Mouse (Mus musculus) erythroblast, adult 5-6 weeks (primary cell): Measurements from ENCODE around the gene Tsc22d4. TPM values are rescaled to one million over a fixed set of nuclear protein-coding genes. Genes with fewer than 3 reads are reported as not detected.
A peak's percentile ranks its signal among the peaks of the same experiment; 100 is the strongest.

Source experiments
- ATAC-seq: replicated peaks from 2 replicates; pipeline ENCODE4 v1.8.0; 2016; ENCODE audit warnings: moderate number of reproducible peaks, mild to moderate bottlenecking, moderate TSS enrichment, inconsistent platforms; ENCODE audit not compliant: poor library complexity, low FRiP score, severe bottlenecking
- total RNA-seq, 2 experiments: library from RNA; stranded (forward) in 1 of 2; stranded (reverse) in 1 of 2; fragments of 150-400 nt in 1 of 2; fragments of 200-764, 138-1000 nt in 1 of 2; gene quantifications; 2 replicates each; pipeline versions ENCODE4 v1.2.3 to v1.2.4; 2015 to 2017; ENCODE audit warnings: low replicate concordance in 2 of 2

The Tsc22d4 gene
- total RNA-seq, 2 experiments from 2014 or later: 44.6 to 69.5 TPM

DNA sequence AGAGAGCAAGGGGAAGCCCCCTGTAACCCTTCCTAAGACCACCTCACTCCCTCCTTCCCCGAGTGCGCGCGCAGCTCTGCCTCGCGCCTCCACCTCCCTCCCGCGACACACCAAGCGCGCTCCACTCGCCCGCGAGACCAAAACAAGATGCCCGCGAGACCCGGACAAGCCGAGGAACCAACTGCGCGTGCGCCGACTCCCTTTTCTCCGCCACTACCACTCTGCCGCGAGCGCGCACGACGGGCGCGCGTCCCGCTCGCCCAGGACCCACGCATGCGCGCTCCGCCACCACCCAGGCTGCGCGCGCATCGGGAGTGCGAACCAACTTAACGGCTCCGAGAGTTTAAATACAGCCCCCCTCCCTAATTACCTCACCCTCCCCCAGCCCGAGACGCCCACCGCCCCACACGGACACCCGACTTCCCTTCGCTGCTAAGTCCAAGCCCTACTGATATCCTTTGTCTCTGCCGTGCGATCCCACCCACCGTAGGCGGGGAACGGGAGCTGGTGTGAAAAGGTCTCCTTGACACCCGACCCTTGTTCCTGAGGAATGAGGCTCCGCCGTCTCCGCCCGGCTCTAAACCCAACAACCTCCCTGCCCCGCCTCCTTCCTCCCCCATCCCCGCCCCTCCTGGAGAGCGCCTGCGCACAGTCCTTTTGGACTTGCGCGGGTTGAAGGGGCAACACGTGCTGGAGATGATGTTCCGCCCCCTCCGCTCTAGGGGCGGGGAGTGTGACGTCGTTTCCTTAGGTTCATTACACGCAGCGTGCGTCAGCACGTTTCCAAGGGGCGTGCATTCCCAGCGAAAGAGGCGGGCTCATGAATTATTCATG, 40.8 kb downstream of the Tsc22d4 start:
- peak; percentile 77 for ATAC-seq

DNA sequence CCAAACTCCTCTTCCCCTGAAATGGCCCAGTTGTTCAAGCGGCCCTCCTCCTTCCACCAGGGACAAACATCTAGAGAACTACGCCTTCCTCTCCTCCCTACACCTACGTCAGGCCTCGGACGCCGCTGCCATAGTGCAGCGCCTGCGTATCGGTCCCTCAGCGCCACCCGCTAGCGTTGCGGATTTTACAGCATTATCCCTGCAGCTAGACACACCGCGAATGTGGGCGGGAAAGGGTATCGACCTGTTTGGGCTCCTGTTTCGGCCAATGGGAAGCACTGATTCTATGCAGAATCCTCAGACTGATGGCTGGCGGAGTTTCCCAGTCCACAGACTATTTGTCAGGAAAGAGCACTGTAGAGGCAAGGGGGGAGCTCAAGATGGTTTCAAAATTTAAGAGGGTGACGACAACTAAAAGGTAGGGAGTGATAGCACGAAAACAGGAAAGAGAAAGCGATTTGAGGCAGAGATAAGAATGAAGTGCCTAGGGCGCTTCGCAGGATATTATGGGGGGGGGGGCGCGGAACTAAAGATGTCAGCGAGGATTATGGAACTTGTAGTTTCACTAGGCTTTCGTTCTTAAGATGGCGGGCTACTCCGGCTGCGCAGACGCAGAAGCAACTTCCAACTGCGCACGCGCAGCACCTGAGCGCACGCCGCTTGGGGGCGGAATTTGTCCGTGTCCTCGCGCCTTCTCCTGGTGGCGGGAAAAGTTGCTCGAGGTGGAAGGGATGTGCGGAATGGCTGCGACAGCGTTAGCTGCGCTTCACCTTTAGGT, 41.8 kb downstream of the Tsc22d4 start, which contains the start of the genes Mepce and Zcwpw1:
Gene Mepce, minus strand, starts transcription at position 505 of the 778 bp plus-strand sequence.
Gene Zcwpw1, plus strand, starts transcription at position 648 of the 778 bp plus-strand sequence.
- ATAC-seq: peak; percentile 63

GRCm38 (mm10) chr5:137788171-137788570, 42.6 kb downstream of the Tsc22d4 start:
- ATAC-seq: no peak

- no peak for ATAC-seq
Observed at GRCm38 (mm10) chr5:137788946-137789531, 43.5 kb downstream of the Tsc22d4 start.

DNA sequence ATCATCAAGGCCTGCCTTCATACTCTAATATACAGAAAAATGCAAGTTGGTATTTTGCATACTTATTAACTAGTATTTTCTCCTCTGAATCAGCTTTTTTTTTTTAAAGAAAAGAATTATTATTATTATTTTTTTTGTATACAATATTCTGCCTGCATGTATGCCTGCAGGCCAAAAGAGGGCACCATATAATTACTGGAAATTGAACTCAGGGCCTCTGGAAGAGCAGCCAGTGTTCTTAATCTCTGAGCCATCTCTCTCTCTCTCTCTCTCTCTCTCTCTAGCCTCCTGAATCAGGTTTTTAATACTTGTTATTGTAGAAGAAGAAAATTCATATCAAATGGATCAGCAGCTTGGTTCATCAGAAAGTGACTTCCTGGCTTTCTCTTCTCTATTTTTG, 46.0 kb downstream of the Tsc22d4 start:
- no peak for ATAC-seq

DNA sequence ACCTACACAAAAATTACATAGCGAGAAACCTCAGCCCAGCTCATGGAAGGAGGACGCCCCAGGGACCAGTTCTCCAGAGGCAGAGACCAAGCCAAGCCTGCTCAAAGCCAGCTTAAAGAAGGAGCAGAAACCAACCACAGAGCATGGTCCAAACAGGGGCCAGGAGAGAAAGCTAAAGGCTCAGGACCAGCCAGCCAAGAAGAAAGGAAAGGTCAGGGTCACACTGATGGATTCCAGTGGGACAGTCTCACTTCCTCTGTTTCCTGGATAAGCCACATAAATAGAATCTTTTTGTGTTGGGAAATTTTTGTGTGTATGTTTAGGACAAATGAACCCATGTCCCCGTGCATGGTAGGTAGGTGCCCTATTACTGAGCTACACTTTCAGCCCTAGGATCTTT, 51.1 kb downstream of the Tsc22d4 start:
- ATAC-seq: no peak

DNA sequence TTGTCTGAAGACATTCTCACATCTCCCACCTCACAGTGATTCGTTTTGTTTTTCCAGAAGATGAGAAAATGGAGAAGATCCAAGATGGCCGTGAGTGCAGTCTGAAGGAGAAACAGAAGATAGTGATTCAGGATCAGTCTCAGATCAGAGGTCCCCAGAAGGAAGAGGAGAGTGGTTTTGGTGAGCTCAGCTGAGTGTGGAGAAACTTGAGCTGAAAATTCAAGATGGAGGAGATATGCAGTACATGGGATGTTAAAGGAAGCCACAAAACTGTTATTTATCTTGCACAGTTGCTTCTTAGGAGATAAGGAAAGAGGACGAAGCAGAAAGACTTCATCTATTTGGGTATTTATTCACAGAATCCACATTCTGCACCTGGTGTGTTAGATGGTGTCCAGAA, 55.4 kb downstream of the Tsc22d4 start:
- ATAC-seq: no peak

DNA sequence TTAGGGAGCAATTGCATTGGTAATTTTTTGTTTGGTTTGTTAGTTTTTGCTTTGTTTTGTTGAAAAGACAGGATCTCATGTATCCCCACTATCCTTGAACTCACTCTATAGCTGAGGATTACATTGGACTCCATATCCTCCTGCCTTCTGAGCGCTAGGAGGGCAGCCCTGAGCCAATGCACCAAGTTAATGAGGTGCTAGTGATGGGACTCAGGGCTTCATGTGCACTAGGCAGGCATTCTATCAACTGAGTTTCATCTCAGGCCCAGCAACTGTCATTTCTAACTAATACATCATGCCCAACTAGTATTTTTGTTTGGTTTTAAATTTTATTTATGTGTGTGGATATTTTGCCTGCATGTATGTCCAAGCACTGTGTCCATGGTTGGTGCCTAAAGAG, 60.6 kb downstream of the Tsc22d4 start:
- ATAC-seq: no peak

- ATAC-seq: no peak
Observed at GRCm38 (mm10) chr5:137808316-137808715, 62.8 kb downstream of the Tsc22d4 start.

- ATAC-seq: no peak
Observed at GRCm38 (mm10) chr5:137817466-137818222, 72.1 kb downstream of the Tsc22d4 start.

Other genes with a start within 250 kb of the Tsc22d4 start
- gene Pop7, start 243.2 kb upstream of the Tsc22d4 start, total RNA-seq (2015; ENCODE audit: low replicate concordance): 9.0 TPM in 1 of 2 replicates, not detected in the other
- gene Pop7, start 243.2 kb upstream of the Tsc22d4 start, total RNA-seq (2017; ENCODE audit: low replicate concordance): 4.4 and 7.2 TPM in 2 replicates
- 5.6 and 6.1 TPM in 2 replicates for gene Gigyf1, start 227.2 kb upstream of the Tsc22d4 start, total RNA-seq (2015; ENCODE audit: low replicate concordance)
- 5.3 and 8.4 TPM in 2 replicates for gene Gigyf1, start 227.2 kb upstream of the Tsc22d4 start, total RNA-seq (2017; ENCODE audit: low replicate concordance)
- gene Epo, start 212.5 kb upstream of the Tsc22d4 start, total RNA-seq (2015; ENCODE audit: low replicate concordance): not detected in 2 replicates
- not detected in 2 replicates for gene Epo, start 212.5 kb upstream of the Tsc22d4 start, total RNA-seq (2017; ENCODE audit: low replicate concordance)
- gene Gnb2, start 212.2 kb upstream of the Tsc22d4 start, total RNA-seq (2015; ENCODE audit: low replicate concordance): 77.0 and 113 TPM in 2 replicates
- gene Gnb2, start 212.2 kb upstream of the Tsc22d4 start, total RNA-seq (2017; ENCODE audit: low replicate concordance): 94.2 and 96.3 TPM in 2 replicates
- not detected in 2 replicates for gene Actl6b, start 192.2 kb upstream of the Tsc22d4 start, total RNA-seq (2015; ENCODE audit: low replicate concordance)
- gene Actl6b, start 192.2 kb upstream of the Tsc22d4 start, total RNA-seq (2017; ENCODE audit: low replicate concordance): not detected in 2 replicates
- gene Tfr2, start 175.9 kb upstream of the Tsc22d4 start, total RNA-seq (2015; ENCODE audit: low replicate concordance): 11.9 and 16.5 TPM in 2 replicates
- gene Tfr2, start 175.9 kb upstream of the Tsc22d4 start, total RNA-seq (2017; ENCODE audit: low replicate concordance): 11.8 and 13.7 TPM in 2 replicates
- 18.6 and 37.2 TPM in 2 replicates for gene Mospd3, start 144.7 kb upstream of the Tsc22d4 start, total RNA-seq (2015; ENCODE audit: low replicate concordance)
- gene Mospd3, start 144.7 kb upstream of the Tsc22d4 start, total RNA-seq (2017; ENCODE audit: low replicate concordance): 0.43 TPM in 1 of 2 replicates, not detected in the other
- gene Pcolce, start 131.9 kb upstream of the Tsc22d4 start, total RNA-seq (2015; ENCODE audit: low replicate concordance): not detected in 2 replicates
- not detected in 2 replicates for gene Pcolce, start 131.9 kb upstream of the Tsc22d4 start, total RNA-seq (2017; ENCODE audit: low replicate concordance)
- gene Fbxo24, start 116.7 kb upstream of the Tsc22d4 start, total RNA-seq (2015; ENCODE audit: low replicate concordance): not detected in 2 replicates
- gene Fbxo24, start 116.7 kb upstream of the Tsc22d4 start, total RNA-seq (2017; ENCODE audit: low replicate concordance): not detected in 2 replicates
- gene Lrch4, start 116.6 kb upstream of the Tsc22d4 start, total RNA-seq (2015; ENCODE audit: low replicate concordance): 9.0 and 27.2 TPM in 2 replicates
- gene Lrch4, start 116.6 kb upstream of the Tsc22d4 start, total RNA-seq (2017; ENCODE audit: low replicate concordance): 10.6 and 13.9 TPM in 2 replicates
- 1.9 and 6.3 TPM in 2 replicates for gene Gm20605, start 116.6 kb upstream of the Tsc22d4 start, total RNA-seq (2015; ENCODE audit: low replicate concordance)
- gene Gm20605, start 116.6 kb upstream of the Tsc22d4 start, total RNA-seq (2017; ENCODE audit: low replicate concordance): 0.94 and 4.7 TPM in 2 replicates
- 11.0 and 17.1 TPM in 2 replicates for gene Sap25, start 104.4 kb upstream of the Tsc22d4 start, total RNA-seq (2015; ENCODE audit: low replicate concordance)
- gene Sap25, start 104.4 kb upstream of the Tsc22d4 start, total RNA-seq (2017; ENCODE audit: low replicate concordance): 3.1 and 4.8 TPM in 2 replicates
- not detected in 2 replicates for gene Irs3, start 100.0 kb upstream of the Tsc22d4 start, total RNA-seq (2015; ENCODE audit: low replicate concordance)
- gene Irs3, start 100.0 kb upstream of the Tsc22d4 start, total RNA-seq (2017; ENCODE audit: low replicate concordance): not detected in 2 replicates
- gene Agfg2, start 61.0 kb upstream of the Tsc22d4 start, total RNA-seq (2015; ENCODE audit: low replicate concordance): 9.6 and 12.1 TPM in 2 replicates
- gene Agfg2, start 61.0 kb upstream of the Tsc22d4 start, total RNA-seq (2017; ENCODE audit: low replicate concordance): 20.5 and 24.5 TPM in 2 replicates
- gene Nyap1, start 4.1 kb upstream of the Tsc22d4 start, total RNA-seq (2015; ENCODE audit: low replicate concordance): 0.38 TPM in 1 of 2 replicates, not detected in the other
- 0.84 and 1.4 TPM in 2 replicates for gene Nyap1, start 4.1 kb upstream of the Tsc22d4 start, total RNA-seq (2017; ENCODE audit: low replicate concordance)
- 6.5 and 24.2 TPM in 2 replicates for gene Ppp1r35, start 33.1 kb downstream of the Tsc22d4 start, total RNA-seq (2015; ENCODE audit: low replicate concordance)
- 6.4 and 12.0 TPM in 2 replicates for gene Ppp1r35, start 33.1 kb downstream of the Tsc22d4 start, total RNA-seq (2017; ENCODE audit: low replicate concordance)
- gene Mepce, start 41.9 kb downstream of the Tsc22d4 start, total RNA-seq (2015; ENCODE audit: low replicate concordance): 7.7 and 11.7 TPM in 2 replicates
- 4.8 and 14.4 TPM in 2 replicates for gene Mepce, start 41.9 kb downstream of the Tsc22d4 start, total RNA-seq (2017; ENCODE audit: low replicate concordance)
- 1.7 and 9.2 TPM in 2 replicates for gene Zcwpw1, start 42.1 kb downstream of the Tsc22d4 start, total RNA-seq (2015; ENCODE audit: low replicate concordance)
- gene Zcwpw1, start 42.1 kb downstream of the Tsc22d4 start, total RNA-seq (2017; ENCODE audit: low replicate concordance): 5.5 and 6.1 TPM in 2 replicates
- gene Pilra, start 90.6 kb downstream of the Tsc22d4 start, total RNA-seq (2015; ENCODE audit: low replicate concordance): 18.0 and 45.2 TPM in 2 replicates
- 13.0 and 21.6 TPM in 2 replicates for gene Pilra, start 90.6 kb downstream of the Tsc22d4 start, total RNA-seq (2017; ENCODE audit: low replicate concordance)
- gene Pilrb1, start 112.4 kb downstream of the Tsc22d4 start, total RNA-seq (2015; ENCODE audit: low replicate concordance): 33.9 and 54.4 TPM in 2 replicates
- 17.3 and 18.4 TPM in 2 replicates for gene Pilrb1, start 112.4 kb downstream of the Tsc22d4 start, total RNA-seq (2017; ENCODE audit: low replicate concordance)
- gene Pilrb2, start 126.1 kb downstream of the Tsc22d4 start, total RNA-seq (2015; ENCODE audit: low replicate concordance): 45.1 and 49.0 TPM in 2 replicates
- gene Pilrb2, start 126.1 kb downstream of the Tsc22d4 start, total RNA-seq (2017; ENCODE audit: low replicate concordance): 12.4 and 30.1 TPM in 2 replicates
- gene Cyp3a13, start 175.9 kb downstream of the Tsc22d4 start, total RNA-seq (2015; ENCODE audit: low replicate concordance): not detected in 2 replicates
- gene Cyp3a13, start 175.9 kb downstream of the Tsc22d4 start, total RNA-seq (2017; ENCODE audit: low replicate concordance): 0.09 TPM in 1 of 2 replicates, not detected in the other
- gene Gjc3, start 217.4 kb downstream of the Tsc22d4 start, total RNA-seq (2015; ENCODE audit: low replicate concordance): not detected in 2 replicates
- gene Gjc3, start 217.4 kb downstream of the Tsc22d4 start, total RNA-seq (2017; ENCODE audit: low replicate concordance): not detected in 2 replicates
- gene Azgp1, start 235.8 kb downstream of the Tsc22d4 start, total RNA-seq (2015; ENCODE audit: low replicate concordance): not detected in 2 replicates
- gene Azgp1, start 235.8 kb downstream of the Tsc22d4 start, total RNA-seq (2017; ENCODE audit: low replicate concordance): not detected in 2 replicates